Mouse (Mus musculus): ENCODE data around the gene Clstn1.

Gene Clstn1

GRCm38 (mm10) chr4:149675378-149676261 lies 89.4 kb downstream of the Clstn1 start:
- DNase-seq (ENCODE audit: low spot score in 2 of 2), result peak; percentile 62 to 72

- no peak for DNase-seq (ENCODE audit: low spot score in 2 of 2)
Measured at GRCm38 (mm10) chr4:149678006-149678405, 91.7 kb downstream of the Clstn1 start.

- DNase-seq (ENCODE audit: low spot score in 2 of 2), result no peak
Measured at GRCm38 (mm10) chr4:149679056-149679770, 92.9 kb downstream of the Clstn1 start.

- no peak for DNase-seq (ENCODE audit: low spot score in 2 of 2)
Measured at GRCm38 (mm10) chr4:149683875-149684274, 97.6 kb downstream of the Clstn1 start.

- DNase-seq (ENCODE audit: low spot score in 2 of 2), result no peak
Measured at GRCm38 (mm10) chr4:149684841-149685623, 98.8 kb downstream of the Clstn1 start.

GRCm38 (mm10) chr4:149688861-149689260 lies 102.6 kb downstream of the Clstn1 start:
- no peak for DNase-seq (ENCODE audit: low spot score in 2 of 2)

- DNase-seq (ENCODE audit: low spot score in 2 of 2), result no peak
Measured at GRCm38 (mm10) chr4:149689822-149690700, 103.8 kb downstream of the Clstn1 start.

- no peak for DNase-seq (ENCODE audit: low spot score in 2 of 2)
Measured at GRCm38 (mm10) chr4:149690828-149691280, 104.6 kb downstream of the Clstn1 start.

GRCm38 (mm10) chr4:149691368-149691767 lies 105.1 kb downstream of the Clstn1 start:
- DNase-seq (ENCODE audit: low spot score in 2 of 2), result no peak

GRCm38 (mm10) chr4:149696189-149696971 lies 110.1 kb downstream of the Clstn1 start:
- DNase-seq (ENCODE audit: low spot score in 2 of 2), result peak; percentile 66 to 75

GRCm38 (mm10) chr4:149697506-149698196 lies 111.4 kb downstream of the Clstn1 start:
- DNase-seq (ENCODE audit: low spot score in 2 of 2), result peak; percentile 82 to 86

- DNase-seq (ENCODE audit: low spot score in 2 of 2), result peak; percentile 54 to 71
Measured at GRCm38 (mm10) chr4:149698197-149698821, 112.0 kb downstream of the Clstn1 start.

Data from natural killer cell, adult 2 months (primary cell).